Mouse (Mus musculus): ENCODE measurements at regions not wholly inside any gene's neighbourhood (a gene's known extent, or its start where the extent isn't known, plus 50 kb on each side); places are given as distances from the start of the nearest gene placed in this dataset.
A peak's percentile ranks its signal among the peaks of the same experiment; 100 is the strongest.

- Histone ChIP-seq H3K27me3 (ENCODE audit: control insufficient read depth, insufficient read depth, low read length) (no peaks in the 10 kb centered on the region), H3K4me2 (replicated peaks; ENCODE audit: low read depth, low read length) (no peak overlapping the region), H3K9ac (ENCODE audit: low read depth, low read length) (no peak overlapping the region), H3K4me3 (ENCODE audit: low read depth, low read length) (no peak overlapping the region), H3K27ac (ENCODE audit: low read depth, low read length) (no peak overlapping the region), H3K4me1 (replicated peaks; ENCODE audit: control insufficient read depth, insufficient read depth, low read length) (no peaks in the 10 kb centered on the region), H3K36me3 (ENCODE audit: control insufficient read depth, insufficient read depth, low read length) (no peaks in the 10 kb centered on the region), H3K9me3 (ENCODE audit: control insufficient read depth, low read length) (no peaks in the 10 kb centered on the region)
- DNase-seq (ENCODE audit: low spot score) (no peak), ATAC-seq (ENCODE audit: low FRiP score) (no peak)
- 53% methylated on average over 3 of the region's 3 CpGs for WGBS
These were observed 231.5 kb upstream of the Eef2kmt start for GRCm38 (mm10) chr16:5487259-5487658.

DNA sequence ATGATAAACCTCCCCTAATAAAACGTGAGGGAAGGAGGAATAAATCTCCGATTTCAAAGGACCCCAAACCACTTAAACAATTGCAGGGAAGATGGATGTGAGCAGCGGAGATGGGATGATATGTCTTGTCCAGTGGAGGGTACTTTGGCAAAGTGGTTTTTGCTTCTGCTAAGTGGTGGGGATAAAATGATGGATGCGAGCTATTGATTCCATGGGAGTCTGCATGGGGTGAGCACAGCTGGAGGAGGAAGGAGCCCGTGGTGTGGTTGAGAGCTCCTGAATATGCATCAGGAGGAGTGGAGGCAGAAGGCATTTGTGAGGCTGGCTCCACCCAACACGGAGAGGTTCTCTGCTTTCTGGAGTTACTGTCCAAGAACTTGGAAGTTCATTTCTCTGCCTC is 227.6 kb upstream of the Eef2kmt start:
- no peak overlapping the region for H3K27ac ChIP-seq (ENCODE audit: low read depth, low read length)
- 24% methylated on average over 6 of the region's 6 CpGs for WGBS
- H3K4me3 ChIP-seq (ENCODE audit: low read depth, low read length) = no peak overlapping the region
- H3K4me1 ChIP-seq (replicated peaks; ENCODE audit: control insufficient read depth, insufficient read depth, low read length) = no peaks in the 10 kb centered on the region
- ATAC-seq (ENCODE audit: low FRiP score) (no peak), DNase-seq (ENCODE audit: low spot score) (no peak)
- H3K9ac ChIP-seq (ENCODE audit: low read depth, low read length) = no peak overlapping the region
- no peaks in the 10 kb centered on the region for H3K27me3 ChIP-seq (ENCODE audit: control insufficient read depth, insufficient read depth, low read length)
- H3K4me2 ChIP-seq (replicated peaks; ENCODE audit: low read depth, low read length) = no peak overlapping the region
- H3K9me3 ChIP-seq (ENCODE audit: control insufficient read depth, low read length) = no peaks in the 10 kb centered on the region
- H3K36me3 ChIP-seq (ENCODE audit: control insufficient read depth, insufficient read depth, low read length) = no peaks in the 10 kb centered on the region

- ATAC-seq (ENCODE audit: low FRiP score) (no peak), DNase-seq (ENCODE audit: low spot score) (no peak)
- no peaks in the 10 kb centered on the region for H3K36me3 ChIP-seq (ENCODE audit: control insufficient read depth, insufficient read depth, low read length)
- H3K27ac ChIP-seq (ENCODE audit: low read depth, low read length) = no peak overlapping the region
- no peaks in the 10 kb centered on the region for H3K9me3 ChIP-seq (ENCODE audit: control insufficient read depth, low read length)
- no peaks in the 10 kb centered on the region for H3K4me1 ChIP-seq (replicated peaks; ENCODE audit: control insufficient read depth, insufficient read depth, low read length)
- no peak overlapping the region for H3K4me2 ChIP-seq (replicated peaks; ENCODE audit: low read depth, low read length)
- WGBS = 89% methylated on average over 1 of the region's 1 CpGs
- H3K4me3 ChIP-seq (ENCODE audit: low read depth, low read length) = no peak overlapping the region
- no peaks in the 10 kb centered on the region for H3K27me3 ChIP-seq (ENCODE audit: control insufficient read depth, insufficient read depth, low read length)
- no peak overlapping the region for H3K9ac ChIP-seq (ENCODE audit: low read depth, low read length)
These were observed 224.4 kb upstream of the Eef2kmt start for GRCm38 (mm10) chr16:5480148-5480547.

DNA sequence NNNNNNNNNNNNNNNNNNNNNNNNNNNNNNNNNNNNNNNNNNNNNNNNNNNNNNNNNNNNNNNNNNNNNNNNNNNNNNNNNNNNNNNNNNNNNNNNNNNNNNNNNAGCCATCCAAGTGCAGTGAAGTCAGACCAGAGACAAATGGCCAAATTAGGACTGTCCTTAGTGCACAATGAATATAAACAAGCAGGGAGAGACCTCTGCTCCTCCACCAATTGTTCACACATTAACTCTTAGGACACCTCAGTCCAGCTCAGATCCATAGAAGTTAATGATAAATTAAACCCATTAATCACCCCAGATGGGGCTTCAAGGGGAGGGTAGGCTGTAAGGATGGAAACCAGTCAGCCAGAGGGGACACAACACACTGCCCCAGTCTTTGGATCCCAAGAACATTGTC is 223.2 kb upstream of the Eef2kmt start:
- H3K4me2 ChIP-seq (replicated peaks; ENCODE audit: low read depth, low read length) = no peak overlapping the region

GRCm38 (mm10) chr16:5471321-5471720 is 215.5 kb upstream of the Eef2kmt start:
- DNase-seq (ENCODE audit: low spot score) (peak; percentile 80), ATAC-seq (ENCODE audit: low FRiP score) (no peak)
- no peak overlapping the region for H3K9ac ChIP-seq (ENCODE audit: low read depth, low read length)
- H3K4me1 ChIP-seq (replicated peaks; ENCODE audit: control insufficient read depth, insufficient read depth, low read length) = no peaks in the 10 kb centered on the region; the same call in 1 of the 2 replicates
- H3K36me3 ChIP-seq (ENCODE audit: control insufficient read depth, insufficient read depth, low read length) = no peaks in the 10 kb centered on the region
- H3K27ac ChIP-seq (ENCODE audit: low read depth, low read length) = no peak overlapping the region
- 13% methylated on average over 5 of the region's 5 CpGs for WGBS
- no peaks in the 10 kb centered on the region for H3K27me3 ChIP-seq (ENCODE audit: control insufficient read depth, insufficient read depth, low read length)
- no peaks in the 10 kb centered on the region for H3K9me3 ChIP-seq (ENCODE audit: control insufficient read depth, low read length)
- H3K4me3 ChIP-seq (ENCODE audit: low read depth, low read length) = no peak overlapping the region
- no peak overlapping the region for H3K4me2 ChIP-seq (replicated peaks; ENCODE audit: low read depth, low read length)

More for the DNA sequence above, 223.2 kb upstream of the Eef2kmt start:
- ATAC-seq (ENCODE audit: low FRiP score) (no peak), DNase-seq (ENCODE audit: low spot score) (no peak)
- no peak overlapping the region for H3K27ac ChIP-seq (ENCODE audit: low read depth, low read length)
- no peaks in the 10 kb centered on the region for H3K36me3 ChIP-seq (ENCODE audit: control insufficient read depth, insufficient read depth, low read length)
- H3K27me3 ChIP-seq (ENCODE audit: control insufficient read depth, insufficient read depth, low read length) = no peaks in the 10 kb centered on the region
- no peaks in the 10 kb centered on the region; the same call in 1 of the 2 replicates for H3K4me1 ChIP-seq (replicated peaks; ENCODE audit: control insufficient read depth, insufficient read depth, low read length)
- no peaks in the 10 kb centered on the region for H3K9me3 ChIP-seq (ENCODE audit: control insufficient read depth, low read length)
- H3K4me3 ChIP-seq (ENCODE audit: low read depth, low read length) = no peak overlapping the region
- H3K9ac ChIP-seq (ENCODE audit: low read depth, low read length) = no peak overlapping the region

GRCm38 (mm10) chr16:5467587-5467986 is 211.8 kb upstream of the Eef2kmt start:
- no peak overlapping the region for H3K27ac ChIP-seq (ENCODE audit: low read depth, low read length)
- no peaks in the 10 kb centered on the region for H3K27me3 ChIP-seq (ENCODE audit: control insufficient read depth, insufficient read depth, low read length)
- no peak overlapping the region for H3K4me3 ChIP-seq (ENCODE audit: low read depth, low read length)
- no peak overlapping the region for H3K9ac ChIP-seq (ENCODE audit: low read depth, low read length)
- H3K36me3 ChIP-seq (ENCODE audit: control insufficient read depth, insufficient read depth, low read length) = no peaks in the 10 kb centered on the region
- DNase-seq (ENCODE audit: low spot score) (peak; percentile 74), ATAC-seq (ENCODE audit: low FRiP score) (0 out of 2 replicates have a peak, but pooled peaks have one; percentile 35)
- H3K9me3 ChIP-seq (ENCODE audit: control insufficient read depth, low read length) = no peaks in the 10 kb centered on the region
- H3K4me1 ChIP-seq (replicated peaks; ENCODE audit: control insufficient read depth, insufficient read depth, low read length) = no peaks in the 10 kb centered on the region
- 15% methylated on average over 3 of the region's 3 CpGs for WGBS
- H3K4me2 ChIP-seq (replicated peaks; ENCODE audit: low read depth, low read length) = no peak overlapping the region

- ATAC-seq (ENCODE audit: low FRiP score) (no peak), DNase-seq (ENCODE audit: low spot score) (no peak)
These were observed 211.0 kb upstream of the Eef2kmt start for GRCm38 (mm10) chr16:5466760-5467159.

DNA sequence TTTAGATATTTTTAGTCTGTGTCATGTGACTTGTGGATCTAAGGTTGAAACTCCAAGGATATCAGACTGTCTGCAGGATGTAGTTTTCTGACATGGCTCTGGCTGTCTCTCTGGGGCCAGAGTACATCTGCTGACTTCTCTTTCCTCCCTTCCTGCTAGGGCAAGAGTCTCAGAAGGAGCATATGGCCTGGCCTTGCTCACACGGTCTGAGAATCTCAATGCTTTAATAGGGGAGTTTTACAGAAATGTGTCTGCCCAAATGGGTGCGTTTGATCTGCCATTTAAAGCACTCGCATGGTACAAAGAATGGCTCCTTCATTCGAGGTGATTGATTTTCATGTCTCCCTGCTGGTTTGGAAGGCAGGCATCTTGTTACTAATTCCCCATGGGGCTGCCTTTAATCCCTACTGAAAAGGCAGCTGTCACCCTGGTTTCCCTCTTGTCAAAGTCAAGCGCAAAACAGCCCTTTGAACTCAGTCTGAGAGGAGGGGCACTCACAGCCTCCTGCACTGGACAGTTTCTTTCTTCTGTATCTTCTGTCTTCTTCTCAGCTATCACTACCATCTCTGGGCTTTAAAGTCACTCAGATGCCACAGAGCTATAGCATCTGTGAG is 199.7 kb upstream of the Eef2kmt start:
- Histone ChIP-seq H3K4me3 (ENCODE audit: low read depth, low read length) (no peak overlapping the region), H3K9me3 (ENCODE audit: control insufficient read depth, low read length) (no peaks in the 10 kb centered on the region), H3K9ac (ENCODE audit: low read depth, low read length) (no peak overlapping the region), H3K36me3 (ENCODE audit: control insufficient read depth, insufficient read depth, low read length) (no peaks in the 10 kb centered on the region), H3K4me2 (replicated peaks; ENCODE audit: low read depth, low read length) (no peak overlapping the region), H3K27me3 (ENCODE audit: control insufficient read depth, insufficient read depth, low read length) (no peaks in the 10 kb centered on the region), H3K4me1 (replicated peaks; ENCODE audit: control insufficient read depth, insufficient read depth, low read length) (no peaks in the 10 kb centered on the region), H3K27ac (ENCODE audit: low read depth, low read length) (no peak overlapping the region)
- 2% methylated on average over 5 of the region's 5 CpGs for WGBS
- ATAC-seq (ENCODE audit: low FRiP score) (peak; percentile 47; the same call in 1 of the 2 replicates), DNase-seq (ENCODE audit: low spot score) (peak; percentile 23)

More at GRCm38 (mm10) chr16:5466760-5467159, 211.0 kb upstream of the Eef2kmt start:
- Histone ChIP-seq H3K9me3 (ENCODE audit: control insufficient read depth, low read length) (no peaks in the 10 kb centered on the region), H3K9ac (ENCODE audit: low read depth, low read length) (no peak overlapping the region), H3K27me3 (ENCODE audit: control insufficient read depth, insufficient read depth, low read length) (no peaks in the 10 kb centered on the region), H3K36me3 (ENCODE audit: control insufficient read depth, insufficient read depth, low read length) (no peaks in the 10 kb centered on the region), H3K27ac (ENCODE audit: low read depth, low read length) (no peak overlapping the region), H3K4me2 (replicated peaks; ENCODE audit: low read depth, low read length) (no peak overlapping the region), H3K4me3 (ENCODE audit: low read depth, low read length) (no peak overlapping the region), H3K4me1 (replicated peaks; ENCODE audit: control insufficient read depth, insufficient read depth, low read length) (no peaks in the 10 kb centered on the region)
- 46% methylated on average over 2 of the region's 2 CpGs for WGBS

- Histone ChIP-seq H3K36me3 (ENCODE audit: control insufficient read depth, insufficient read depth, low read length) (no peaks in the 10 kb centered on the region), H3K27me3 (ENCODE audit: control insufficient read depth, insufficient read depth, low read length) (no peaks in the 10 kb centered on the region), H3K9ac (ENCODE audit: low read depth, low read length) (no peak overlapping the region), H3K9me3 (ENCODE audit: control insufficient read depth, low read length) (no peaks in the 10 kb centered on the region), H3K4me1 (replicated peaks; ENCODE audit: control insufficient read depth, insufficient read depth, low read length) (no peaks in the 10 kb centered on the region), H3K4me3 (ENCODE audit: low read depth, low read length) (no peak overlapping the region), H3K4me2 (replicated peaks; ENCODE audit: low read depth, low read length) (no peak overlapping the region), H3K27ac (ENCODE audit: low read depth, low read length) (no peak overlapping the region)
- no peak for DNase-seq (ENCODE audit: low spot score)
- WGBS = 20% methylated on average over 6 of the region's 6 CpGs
- no peak for ATAC-seq (ENCODE audit: low FRiP score)
These were observed 198.5 kb upstream of the Eef2kmt start for GRCm38 (mm10) chr16:5454243-5454642.

All from hindbrain, embryonic 11.5 days (tissue).